In genomic region chr10:94515583-94515982, GRCm38 (mm10) we compare ENCODE assay signal across 8 mouse cellular contexts.
A peak's percentile ranks its signal among the peaks of the same experiment; 100 is the strongest.
DNase-seq lines count a peak whose midpoint lies in the region; ATAC-seq and TF ChIP-seq lines count a peak whose summit lies in the region.

No protein-coding gene starts in this region.

- H3K4me1 ChIP-seq in liver, adult 2 months (ENCODE audit: control insufficient read depth, insufficient read depth, low read length), result peaks cover 11% of the 10 kb centered on the region
- H3K4me1 ChIP-seq in embryonic facial prominence, embryonic 12.5 days, result peaks cover 17% of the 10 kb centered on the region
- peaks cover 8% of the 10 kb centered on the region for H3K4me1 ChIP-seq in intestine, embryonic 14.5 days (replicated peaks; ENCODE audit: control insufficient read depth, insufficient read depth, low read length)

- H3K4me2 ChIP-seq in embryonic facial prominence, embryonic 12.5 days (replicated peaks), result peak overlapping the region; percentile 94
- H3K4me2 ChIP-seq in intestine, embryonic 14.5 days (ENCODE audit: low read length), result peak overlapping the region; percentile 89
- H3K4me2 ChIP-seq in myocyte (ENCODE audit: low read depth), result peak overlapping the region; percentile 80

- intact Hi-C loops in left cerebral cortex, postnatal 25 days (cut with DNase I), result loop anchor here (2.0 to 5.0 kb wide), 2 partner anchors 89 to 92 kb away; no protein-coding TSS in a partner anchor

- peak overlapping the region; percentile 89 for H3ac ChIP-seq in myocyte (ENCODE audit: control insufficient read depth, insufficient read length)

- peak overlapping the region; percentile 92 for H3K4me3 ChIP-seq in liver, adult 2 months (ENCODE audit: insufficient read depth, low read depth, low read length)
- H3K4me3 ChIP-seq in embryonic facial prominence, embryonic 12.5 days, result peak overlapping the region; percentile 71
- H3K4me3 ChIP-seq in intestine, embryonic 14.5 days (ENCODE audit: low read depth, low read length), result peak overlapping the region; percentile 71
- peak overlapping the region; percentile 74 for H3K4me3 ChIP-seq in myocyte

- TF ChIP-seq POLR2A in liver, adult 2 months (IDR thresholded peaks at IDR 0.05; ENCODE audit: extremely low read depth, insufficient read depth, low read length), result no peak
- no peak for TF ChIP-seq POLR2A in myocyte (IDR thresholded peaks at IDR 0.05; ENCODE audit: insufficient read length, low read depth)

- H3K9me3 ChIP-seq in embryonic facial prominence, embryonic 12.5 days, result no peaks in the 10 kb centered on the region
- no peaks in the 10 kb centered on the region for H3K9me3 ChIP-seq in intestine, embryonic 14.5 days (ENCODE audit: control insufficient read depth, low read length)

- H3K9ac ChIP-seq in liver, adult 2 months (ENCODE audit: low read depth, low read length), result peak overlapping the region; percentile 94
- peak overlapping the region; percentile 77 for H3K9ac ChIP-seq in embryonic facial prominence, embryonic 12.5 days
- H3K9ac ChIP-seq in intestine, embryonic 14.5 days (ENCODE audit: low read length), result peak overlapping the region; percentile 65

- no peak for ATAC-seq in embryonic facial prominence, embryonic 12.5 days (ENCODE audit: insufficient number of reproducible peaks, insufficient read depth, low FRiP score, low TSS enrichment)
- no peak; the same call in 1 of the 2 replicates for ATAC-seq in intestine, embryonic 14.5 days (replicated peaks; ENCODE audit: low FRiP score, low TSS enrichment, low read depth)

- H3K79me2 ChIP-seq in liver, adult 2 months (ENCODE audit: control insufficient read depth, insufficient read depth, low read length), result peaks cover 12% of the 10 kb centered on the region
- peaks cover 54% of the 10 kb centered on the region for H3K79me2 ChIP-seq in myocyte (ENCODE audit: control insufficient read depth, insufficient read depth)

- H3K27ac ChIP-seq in liver, adult 2 months (replicated peaks; ENCODE audit: insufficient read depth, low read depth, low read length), result peak overlapping the region; percentile 68
- 0 out of 2 replicates have a peak overlapping the region, but pooled peaks have one; percentile 55 for H3K27ac ChIP-seq in embryonic facial prominence, embryonic 12.5 days
- H3K27ac ChIP-seq in intestine, embryonic 14.5 days (ENCODE audit: low read depth), result no peak overlapping the region

- peak; percentile 52 for DNase-seq in liver, adult 2 months (ENCODE audit: extremely low read depth, low read depth, low spot score)
- DNase-seq in liver, result no peak
- peak; percentile 59 for DNase-seq in intestine, embryonic 14.5 days (ENCODE audit: low spot score)
- DNase-seq in frontal cortex, adult 2 months (ENCODE audit: extremely low spot score in 1 of 2, low spot score in 1 of 2), result no peak
- DNase-seq in kidney, postnatal 14 days, result no peak
- DNase-seq in left cerebral cortex, postnatal 25 days (ENCODE audit: low spot score in 2 of 2), result no peak

- WGBS in liver, adult 2 months, result 3% methylated on average over 10 of the region's 10 CpGs
- 2% methylated on average over 10 of the region's 10 CpGs for WGBS in embryonic facial prominence, embryonic 12.5 days
- WGBS in intestine, embryonic 14.5 days, result 4% methylated on average over 10 of the region's 10 CpGs

- H3K27me3 ChIP-seq in liver, adult 2 months (ENCODE audit: control insufficient read depth, insufficient read depth, low read length), result no peaks in the 10 kb centered on the region
- H3K27me3 ChIP-seq in embryonic facial prominence, embryonic 12.5 days, result peaks cover 35% of the 10 kb centered on the region
- peaks cover 16% of the 10 kb centered on the region; the same call in 1 of the 2 replicates for H3K27me3 ChIP-seq in intestine, embryonic 14.5 days (replicated peaks; ENCODE audit: control insufficient read depth, insufficient read depth, low read length)
- H3K27me3 ChIP-seq in myocyte (ENCODE audit: control insufficient read depth, insufficient read depth, insufficient read length), result no peaks in the 10 kb centered on the region

- TF ChIP-seq CTCF in liver, adult 2 months (IDR thresholded peaks at IDR 0.05; ENCODE audit: low read depth, low read length), result no peak

- H3K36me3 ChIP-seq in liver, adult 2 months (ENCODE audit: control insufficient read depth, insufficient read depth, low read length), result no peaks in the 10 kb centered on the region
- H3K36me3 ChIP-seq in embryonic facial prominence, embryonic 12.5 days, result no peaks in the 10 kb centered on the region
- no peaks in the 10 kb centered on the region for H3K36me3 ChIP-seq in intestine, embryonic 14.5 days (ENCODE audit: control insufficient read depth, insufficient read depth, low read length)
- no peaks in the 10 kb centered on the region for H3K36me3 ChIP-seq in myocyte (ENCODE audit: control insufficient read depth, insufficient read depth)

TF ChIP-seq in myocyte, 11 proteins besides CTCF, POLR2A, EP300 and RAD21:
- TF ChIP-seq CEBPB (IDR thresholded peaks at IDR 0.05; ENCODE audit: insufficient read depth, poor library complexity, severe bottlenecking) (no peak), USF1 (IDR thresholded peaks at IDR 0.05; ENCODE audit: low read depth) (no peak), MYOD1 (IDR thresholded peaks at IDR 0.05; ENCODE audit: control insufficient read depth in 1 of 3, insufficient read length in 2 of 3, low read depth in 2 of 3) (no peak), SRF (IDR thresholded peaks at IDR 0.05; ENCODE audit: control insufficient read depth, insufficient read length, low read depth) (no peak), REST (IDR thresholded peaks at IDR 0.05; ENCODE audit: insufficient read depth, insufficient read length) (no peak), MAX (IDR thresholded peaks at IDR 0.05; ENCODE audit: low read depth) (no peak), POLR2AphosphoS2 (IDR thresholded peaks at IDR 0.05; ENCODE audit: insufficient read length, low read depth) (no peak), TCF12 (IDR thresholded peaks at IDR 0.05; ENCODE audit: insufficient read depth, poor library complexity, severe bottlenecking) (no peak), MYOG (IDR thresholded peaks at IDR 0.05; ENCODE audit: control insufficient read depth in 1 of 3, insufficient read depth in 1 of 3, insufficient read length in 2 of 3, low read depth in 2 of 3) (no peak), E2F4 (IDR thresholded peaks at IDR 0.05; ENCODE audit: insufficient read depth) (no peak), TCF3 (IDR thresholded peaks at IDR 0.05; ENCODE audit: insufficient read length, low read depth) (no peak)

Comparison
In these comparisons a context has a peak if more than half of its experiments do, and no peak if none do; other contexts are left out.
1. DNase-seq: peak in liver, adult 2 months (single experiment) and intestine, embryonic 14.5 days (single experiment); none in liver (single experiment), frontal cortex, adult 2 months (0 of 2), kidney, postnatal 14 days (single experiment) and left cerebral cortex, postnatal 25 days (0 of 2).
2. Peak in every context shown above with its lines, with median percentiles within 50 percentile points of each other: H3K4me3 ChIP-seq, H3K9ac ChIP-seq and H3K4me2 ChIP-seq.